Mouse (Mus musculus): ENCODE measurements around the gene Tmem165. TPM values are rescaled to one million over a fixed set of nuclear protein-coding genes. Genes with fewer than 3 reads are reported as not detected.
A peak's percentile ranks its signal among the peaks of the same experiment; 100 is the strongest.

Tmem165 gene
- total RNA-seq (2021) = 10 to 100 TPM; 15.5 to 16.4 TPM
- long read RNA-seq, experiment 1, transcript Tmem165-201 (6 exons, 1,897 nt) = major isoform, 46 of 49 reads
- long read RNA-seq, experiment 1, partial matches to known transcripts = 1 of 49 reads
- long read RNA-seq, experiment 1, other reads (novel, unspliced or antisense) = 2 of 49 reads
- long read RNA-seq, experiment 2, transcript Tmem165-201 (6 exons, 1,897 nt) = major isoform, 32 of 34 reads
- long read RNA-seq, experiment 2, partial matches to known transcripts = 1 of 34 reads
- long read RNA-seq, experiment 2, other reads (novel, unspliced or antisense) = 1 of 34 reads

- peak; percentile 94 for DNase-seq (ENCODE audit: low spot score)
Measured at GRCm38 (mm10) chr5:76183750-76184261, at the start of gene Tmem165. Gene Tmem165, plus strand, starts transcription at chr5:76183880.

DNA sequence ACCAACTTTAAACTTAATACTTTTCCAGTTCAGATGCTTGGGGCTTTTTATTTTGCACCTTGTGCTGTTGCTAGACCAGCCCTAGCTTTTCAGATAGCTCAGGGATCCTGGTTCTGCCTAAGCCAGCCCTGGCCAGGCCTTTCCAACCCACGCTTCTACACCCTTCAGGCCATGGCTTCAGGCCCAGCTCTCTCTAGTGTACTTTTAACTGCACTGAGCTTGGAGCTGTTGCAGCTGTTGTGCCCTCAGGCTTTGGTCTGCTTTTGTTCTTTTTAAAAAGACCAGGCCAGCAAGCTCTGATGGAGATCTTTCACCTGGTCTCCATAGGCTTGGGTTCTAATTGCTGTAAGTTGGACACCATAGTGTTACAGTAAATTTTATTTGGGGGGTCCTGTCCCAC is 48.0 kb upstream of the Tmem165 start:
- DNase-seq (ENCODE audit: low spot score) = no peak

DNA sequence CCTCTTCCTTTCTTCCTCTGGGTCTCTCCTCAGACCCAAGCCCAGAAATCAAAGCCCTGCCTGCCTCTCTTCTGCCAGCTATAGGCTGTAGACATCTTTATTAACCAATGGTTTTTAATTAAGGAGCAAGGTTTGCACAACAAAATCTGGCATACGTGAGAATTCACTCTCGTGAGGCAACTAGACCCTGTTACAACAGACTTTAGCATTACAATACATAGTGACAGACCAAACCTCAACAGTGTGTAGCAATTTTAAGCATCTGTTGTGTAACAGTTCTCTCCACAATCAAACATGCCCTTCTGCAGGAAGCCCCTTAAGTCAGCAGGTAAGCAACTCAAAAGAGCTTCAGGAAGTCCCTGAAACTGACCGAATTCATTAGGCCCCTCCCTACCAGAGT is 47.4 kb upstream of the Tmem165 start:
- DNase-seq (ENCODE audit: low spot score) = no peak

- DNase-seq (ENCODE audit: low spot score) = no peak
Measured at GRCm38 (mm10) chr5:76137586-76137985, 46.1 kb upstream of the Tmem165 start.

DNA sequence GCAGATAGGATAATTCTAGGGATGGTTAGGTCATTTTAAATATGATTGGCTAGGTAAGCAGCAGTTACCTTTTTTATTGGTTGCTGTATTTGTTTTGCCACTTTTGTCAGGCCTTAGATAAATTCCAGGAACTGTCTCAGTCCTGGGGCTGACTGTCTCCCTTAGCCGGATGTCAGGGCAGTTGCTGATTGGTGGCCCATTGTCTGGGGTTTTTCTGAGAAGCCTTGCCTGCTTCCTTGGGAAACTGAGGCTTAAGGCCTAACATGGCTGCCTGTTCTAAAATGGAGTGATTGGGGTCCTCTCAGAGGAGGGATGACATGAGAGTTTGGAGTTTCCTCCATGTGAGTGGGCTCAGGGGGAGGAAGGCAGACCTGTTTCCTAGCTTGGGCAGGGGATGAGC is 45.6 kb upstream of the Tmem165 start:
- no peak for DNase-seq (ENCODE audit: low spot score)

- no peak for DNase-seq (ENCODE audit: low spot score)
Measured at GRCm38 (mm10) chr5:76138512-76138911, 45.2 kb upstream of the Tmem165 start.

DNA sequence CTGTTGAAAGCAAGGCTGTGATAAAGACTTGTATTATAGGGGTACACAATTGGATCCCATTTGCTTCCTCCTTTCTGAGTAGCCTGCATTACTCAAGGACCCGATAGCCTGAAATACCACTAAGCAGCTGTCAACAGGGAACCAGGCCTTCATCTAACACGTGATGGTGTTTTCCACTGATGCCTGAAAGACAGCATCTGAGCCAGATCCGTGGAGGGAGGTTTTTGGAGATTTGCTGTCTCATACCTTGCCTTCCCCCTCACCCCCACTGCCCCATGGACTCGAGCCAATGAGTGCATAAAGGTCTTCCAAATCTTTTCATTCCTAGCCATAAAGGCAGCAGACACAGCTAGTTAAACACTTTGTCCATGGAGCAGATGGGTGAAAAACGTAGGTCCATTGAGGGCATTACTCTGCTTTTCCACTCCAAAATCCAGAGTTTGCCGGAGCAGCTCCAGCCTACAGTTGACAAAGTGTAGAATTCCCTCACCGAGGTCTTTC is 44.5 kb upstream of the Tmem165 start:
- no peak for DNase-seq (ENCODE audit: low spot score)

- DNase-seq (ENCODE audit: low spot score) = peak; percentile 95
Measured at GRCm38 (mm10) chr5:76139808-76140729, 43.6 kb upstream of the Tmem165 start, which contains the start of gene Srd5a3. Gene Srd5a3, plus strand, starts transcription at chr5:76140271.

- DNase-seq (ENCODE audit: low spot score) = no peak
Measured at GRCm38 (mm10) chr5:76140730-76141066, 43.0 kb upstream of the Tmem165 start.

DNA sequence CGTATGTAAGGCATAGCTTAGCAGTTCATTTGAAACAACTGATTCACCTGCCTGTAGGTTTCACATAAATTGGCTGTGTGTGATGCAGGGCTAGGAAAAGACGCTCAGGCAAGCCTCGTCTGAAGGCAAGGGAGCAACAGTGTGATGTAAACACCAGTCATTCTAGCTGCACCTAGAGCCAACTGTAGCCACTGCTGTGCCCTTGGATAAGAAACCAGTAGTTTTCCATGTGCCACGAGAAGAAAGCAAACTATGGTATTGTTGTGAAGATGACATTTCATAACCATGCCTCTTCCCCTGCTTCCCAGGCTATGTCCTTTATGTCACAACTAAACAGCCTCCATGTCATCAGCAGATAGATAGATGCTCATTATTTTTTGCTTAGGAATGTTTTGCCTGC is 40.3 kb upstream of the Tmem165 start:
- DNase-seq (ENCODE audit: low spot score) = no peak

GRCm38 (mm10) chr5:76146401-76146800 is 37.3 kb upstream of the Tmem165 start:
- DNase-seq (ENCODE audit: low spot score) = no peak

GRCm38 (mm10) chr5:76149436-76149835 is 34.2 kb upstream of the Tmem165 start:
- no peak for DNase-seq (ENCODE audit: low spot score)

DNA sequence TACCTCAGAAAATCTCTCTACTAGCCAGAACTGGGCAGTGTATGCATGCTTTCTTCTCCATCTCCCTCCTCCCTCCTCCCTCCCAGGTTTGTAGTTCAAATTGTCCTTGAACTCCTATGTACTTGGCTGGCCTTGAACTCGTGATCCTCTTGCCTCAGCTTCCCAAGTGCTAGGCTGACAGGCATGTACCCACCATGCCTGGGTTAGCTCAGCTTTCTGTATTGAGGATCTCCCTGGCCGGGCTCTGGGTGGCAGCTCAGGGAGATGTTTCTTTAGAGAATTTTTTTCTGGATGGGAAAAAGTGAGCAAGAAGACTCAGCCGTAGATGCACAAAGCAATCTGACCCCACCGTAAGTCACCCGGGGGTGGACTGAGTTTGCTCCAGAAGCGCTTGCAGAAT is 30.7 kb upstream of the Tmem165 start:
- DNase-seq (ENCODE audit: low spot score) = no peak

- no peak for DNase-seq (ENCODE audit: low spot score)
Measured at GRCm38 (mm10) chr5:76153430-76153829, 30.2 kb upstream of the Tmem165 start.

- no peak for DNase-seq (ENCODE audit: low spot score)
Measured at GRCm38 (mm10) chr5:76154434-76155165, 29.1 kb upstream of the Tmem165 start.

GRCm38 (mm10) chr5:76159555-76159954 is 24.1 kb upstream of the Tmem165 start:
- no peak for DNase-seq (ENCODE audit: low spot score)

DNA sequence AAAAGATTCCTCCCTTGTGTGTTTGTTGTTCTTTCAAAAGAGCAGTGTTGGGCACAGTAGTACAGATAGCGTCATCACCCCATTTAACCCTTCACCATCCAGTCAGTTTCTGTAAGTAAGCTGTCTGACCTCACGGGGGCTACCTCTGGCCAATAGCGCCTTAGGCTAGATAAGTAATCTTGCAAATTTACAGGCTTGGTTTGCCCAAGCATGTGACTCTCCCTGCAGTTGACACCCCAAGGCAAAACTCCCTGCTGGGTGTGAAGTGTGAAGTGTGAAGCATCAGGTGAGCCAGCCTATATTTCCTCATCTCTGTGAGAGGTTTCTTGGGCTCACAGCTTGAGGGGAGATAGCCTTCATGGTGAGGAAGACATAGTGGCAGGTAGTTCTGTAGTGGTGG is 23.6 kb upstream of the Tmem165 start:
- no peak for DNase-seq (ENCODE audit: low spot score)

DNA sequence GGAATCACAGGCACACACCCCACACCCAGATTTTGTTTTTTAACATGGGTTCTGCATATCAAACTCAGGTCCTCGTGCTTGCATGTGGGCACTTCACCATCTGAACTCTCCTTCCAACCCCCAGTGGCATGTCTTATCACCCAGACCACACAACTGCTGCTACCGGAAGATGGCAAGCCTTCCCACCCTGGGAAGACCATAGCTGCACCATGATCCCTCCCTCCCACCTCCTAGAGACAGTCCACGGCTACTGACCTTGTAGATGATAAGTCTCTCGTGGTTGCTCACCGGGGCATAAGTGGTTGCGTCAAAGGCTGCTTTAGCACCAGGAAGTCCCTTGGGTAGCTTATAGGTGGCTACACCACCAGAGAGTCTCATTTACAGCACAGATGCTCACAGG is 22.2 kb upstream of the Tmem165 start:
- no peak for DNase-seq (ENCODE audit: low spot score)

- no peak for DNase-seq (ENCODE audit: low spot score)
Measured at GRCm38 (mm10) chr5:76162926-76163325, 20.8 kb upstream of the Tmem165 start.

DNA sequence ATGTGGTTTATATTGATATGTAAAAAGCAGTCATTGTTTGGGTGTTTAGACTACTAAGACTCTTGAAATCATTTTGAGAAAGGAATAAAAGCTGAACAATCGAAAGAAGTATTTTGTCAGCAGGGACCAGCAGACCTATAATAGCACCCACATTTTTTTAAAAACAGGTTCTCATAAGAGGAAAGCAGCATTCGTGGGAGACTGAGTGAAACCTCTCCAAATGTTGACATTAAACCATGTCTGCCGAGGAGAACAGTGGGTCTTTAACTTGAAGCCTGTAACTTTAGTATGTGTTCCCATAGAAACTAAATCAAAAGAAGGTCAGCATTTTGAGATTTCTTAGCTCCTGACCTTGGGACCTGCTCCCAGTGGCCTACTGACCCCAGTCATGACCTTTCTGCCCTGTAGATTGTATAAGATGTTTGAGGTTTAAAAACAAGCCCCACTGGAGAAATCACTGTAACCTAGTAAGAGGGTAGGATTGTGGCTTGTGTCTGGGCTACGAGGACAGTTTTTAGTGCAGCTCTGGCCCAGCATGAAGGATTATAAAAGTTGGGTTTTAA is 19.8 kb upstream of the Tmem165 start:
- DNase-seq (ENCODE audit: low spot score) = no peak

DNA sequence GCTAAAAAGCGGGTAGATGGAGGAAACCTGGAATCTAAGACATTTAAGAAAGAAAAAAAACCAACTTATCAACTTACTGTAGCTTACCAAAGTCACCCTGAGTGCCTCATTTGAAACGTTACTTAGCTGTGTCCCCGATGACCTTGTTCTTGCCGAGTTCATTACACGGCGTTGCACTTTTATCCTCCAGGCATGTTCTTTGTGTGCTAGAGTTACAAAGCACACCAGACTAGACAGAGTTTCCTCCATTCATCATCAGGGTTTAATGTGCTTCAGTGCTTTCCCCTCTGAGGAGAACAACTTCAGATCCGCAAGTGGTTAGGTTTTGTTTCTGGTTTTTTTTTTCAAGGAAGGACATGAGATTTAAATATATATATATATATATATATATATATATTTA is 18.9 kb upstream of the Tmem165 start:
- DNase-seq (ENCODE audit: low spot score) = no peak
